In the genomic region with DNA sequence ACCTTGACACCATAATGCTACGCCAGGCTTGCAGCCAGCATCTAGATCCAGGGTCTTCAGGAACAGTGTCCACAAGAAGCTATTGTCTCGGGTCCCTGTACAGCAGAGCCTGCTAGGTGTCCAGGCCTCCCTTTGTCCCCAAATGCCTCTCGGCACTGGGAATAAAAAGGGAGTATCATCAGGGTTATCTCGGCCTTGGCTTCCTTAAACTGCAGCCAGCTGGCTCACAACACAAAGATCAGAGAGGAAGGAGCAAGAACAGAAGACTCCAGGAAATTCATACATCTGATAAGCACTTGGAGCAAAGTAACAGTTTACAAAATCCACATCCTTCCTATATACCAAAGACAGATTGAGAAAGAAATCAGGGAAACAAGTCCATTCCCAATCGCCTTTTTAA, we compare ENCODE assay signal across 18 mouse cellular contexts. TPM values are rescaled to one million over a fixed set of nuclear protein-coding genes. Genes with fewer than 3 reads are reported as not detected.
DNase-seq lines count a peak whose midpoint lies in the region; ATAC-seq and TF ChIP-seq lines count a peak whose summit lies in the region.
"Had no signal": no experiment of that assay in that cellular context is flagged by ENCODE, and none has a peak within 500 bp of the region (broad histone marks: within the 10 kb centered on the region; RNA-seq: fewer than 3 reads in every experiment).

A gene (minus strand): TSS at position 140 of the 400 bp plus-strand sequence.

- H3K27ac ChIP-seq in heart, embryonic 15.5 days: no peak within 1 kb of the TSS
- no peak within 1 kb of the TSS for H3K27ac ChIP-seq in lung, postnatal 0 days (ENCODE audit: low read length)
- H3K27ac ChIP-seq in midbrain, embryonic 10.5 days (replicated peaks): no peak within 1 kb of the TSS
- H3K27ac ChIP-seq: embryonic facial prominence, embryonic 12.5 days; kidney, embryonic 15.5 days; limb, embryonic 15.5 days; midbrain, embryonic 12.5 days had no signal

- H3K36me3 ChIP-seq in heart, embryonic 15.5 days: no peaks in the 10 kb centered on the region
- no peaks in the 10 kb centered on the region for H3K36me3 ChIP-seq in lung, postnatal 0 days (ENCODE audit: insufficient read depth, low read length)
- no peaks in the 10 kb centered on the region for H3K36me3 ChIP-seq in midbrain, embryonic 10.5 days
- H3K36me3 ChIP-seq: embryonic facial prominence, embryonic 12.5 days; kidney, embryonic 15.5 days; limb, embryonic 15.5 days; midbrain, embryonic 12.5 days had no signal

- TF ChIP-seq EP300 in lung, postnatal 0 days (IDR thresholded peaks at IDR 0.05): peak; percentile 83; the same call in 1 of the 2 replicates

- no peaks in the 10 kb centered on the region for H3K27me3 ChIP-seq in heart, embryonic 15.5 days
- H3K27me3 ChIP-seq in lung, postnatal 0 days (replicated peaks; ENCODE audit: insufficient read depth, low read length): no peaks in the 10 kb centered on the region; the same call in 1 of the 2 replicates
- H3K27me3 ChIP-seq in midbrain, embryonic 10.5 days (ENCODE audit: low read depth, poor library complexity, severe bottlenecking): no peaks in the 10 kb centered on the region
- H3K27me3 ChIP-seq: embryonic facial prominence, embryonic 12.5 days; kidney, embryonic 15.5 days; limb, embryonic 15.5 days; midbrain, embryonic 12.5 days had no signal

- 0 out of 2 replicates have a peak, but pooled peaks have one; percentile 18 for ATAC-seq in heart, embryonic 15.5 days (replicated peaks; ENCODE audit: insufficient number of reproducible peaks, insufficient read depth, low FRiP score, low read depth)
- peak; percentile 75 for ATAC-seq in lung, postnatal 0 days
- ATAC-seq: CD4-positive, CD25-positive, alpha-beta regulatory T cell, adult 4 months; liver, postnatal 0 days had no signal

- H3K4me3 ChIP-seq in heart, embryonic 15.5 days: no peak within 1 kb of the TSS
- H3K4me3 ChIP-seq in lung, postnatal 0 days (ENCODE audit: low read depth, low read length): no peak within 1 kb of the TSS
- H3K4me3 ChIP-seq in midbrain, embryonic 10.5 days: no peak within 1 kb of the TSS
- H3K4me3 ChIP-seq: embryonic facial prominence, embryonic 12.5 days; kidney, embryonic 15.5 days; limb, embryonic 15.5 days; midbrain, embryonic 12.5 days; myocyte had no signal

- H3K4me1 ChIP-seq in heart, embryonic 15.5 days (replicated peaks): no peaks in the 10 kb centered on the region
- H3K4me1 ChIP-seq in lung, postnatal 0 days (ENCODE audit: insufficient read depth, low read depth, low read length): no peaks in the 10 kb centered on the region
- H3K4me1 ChIP-seq in midbrain, embryonic 10.5 days: no peaks in the 10 kb centered on the region
- H3K4me1 ChIP-seq: embryonic facial prominence, embryonic 12.5 days; kidney, embryonic 15.5 days; limb, embryonic 15.5 days; midbrain, embryonic 12.5 days had no signal

- DNase-seq in ovary, postnatal 36 days (ENCODE audit: low spot score): peak; percentile 8
- no peak for DNase-seq in ovary, postnatal 14 days (ENCODE audit: low spot score)
- DNase-seq in lung, postnatal 0 days (ENCODE audit: low spot score): peak; percentile 51
- no peak for DNase-seq in c-Kit-positive CD71-positive TER-119-positive erythroid progenitor cells, embryonic 14.5 days (ENCODE audit: low spot score)
- DNase-seq in kidney, adult 9 months: no peak
- no peak for DNase-seq in midbrain, embryonic 10.5 days (ENCODE audit: low spot score)
- DNase-seq: cerebellum, adult 11 months; gastrocnemius, postnatal 14 days; liver, postnatal 0 days; right cerebral cortex, postnatal 14 days; thymus, adult 18-20 months had no signal

- H3K9ac ChIP-seq in heart, embryonic 15.5 days: no peak within 1 kb of the TSS
- no peak within 1 kb of the TSS for H3K9ac ChIP-seq in lung, postnatal 0 days (replicated peaks; ENCODE audit: low read depth)
- H3K9ac ChIP-seq: embryonic facial prominence, embryonic 12.5 days; kidney, embryonic 15.5 days; limb, embryonic 15.5 days; liver, postnatal 0 days; midbrain, embryonic 12.5 days had no signal

- 68% methylated on average over 5 of the region's 5 CpGs for WGBS in heart, embryonic 15.5 days
- 37% methylated on average over 5 of the region's 5 CpGs for WGBS in lung, postnatal 0 days
- 89% methylated on average over 5 of the region's 5 CpGs for WGBS in midbrain, embryonic 10.5 days

- no peaks in the 10 kb centered on the region for H3K9me3 ChIP-seq in heart, embryonic 15.5 days (replicated peaks)
- no peaks in the 10 kb centered on the region for H3K9me3 ChIP-seq in lung, postnatal 0 days (ENCODE audit: low read length)
- H3K9me3 ChIP-seq in midbrain, embryonic 10.5 days (replicated peaks): no peaks in the 10 kb centered on the region
- H3K9me3 ChIP-seq: embryonic facial prominence, embryonic 12.5 days; kidney, embryonic 15.5 days; limb, embryonic 15.5 days; midbrain, embryonic 12.5 days had no signal

- TF ChIP-seq CTCF in lung, postnatal 0 days (IDR thresholded peaks at IDR 0.05): no peak

- H3K4me2 ChIP-seq in heart, embryonic 15.5 days: no peak within 1 kb of the TSS
- H3K4me2 ChIP-seq in lung, postnatal 0 days (replicated peaks; ENCODE audit: low read depth, low read length): no peak within 1 kb of the TSS
- H3K4me2 ChIP-seq: embryonic facial prominence, embryonic 12.5 days; kidney, embryonic 15.5 days; limb, embryonic 15.5 days; midbrain, embryonic 12.5 days had no signal

RNA-seq across cellular contexts. Expression of the gene that starts here (rescaled TPM):
- polyA plus RNA-seq in heart, embryonic 15.5 days (2015; fragmentation: Nextera tagmentation; extraction: Ambion mirVana): not detected in 2 replicates
- 0.42 and 0.90 TPM in 2 replicates for polyA plus RNA-seq in lung, postnatal 0 days (2015; fragmentation: Nextera tagmentation; extraction: Ambion mirVana)
- polyA plus RNA-seq in midbrain, embryonic 10.5 days (2016; fragmentation: Nextera tagmentation; extraction: Ambion mirVana): not detected in 2 replicates
- polyA plus RNA-seq: CD4-positive, CD25-positive, alpha-beta regulatory T cell, adult 4 months; embryonic facial prominence, embryonic 12.5 days; kidney, embryonic 15.5 days; limb, embryonic 15.5 days; liver, postnatal 0 days; midbrain, embryonic 12.5 days; myocyte had no signal

Comparison
In these comparisons a context has a peak if more than half of its experiments do, and no peak if none do; other contexts are left out.
1. Peak in ATAC-seq in heart, embryonic 15.5 days; RNA of the gene not detected or under 1 TPM.
2. Peak in DNase-seq and ATAC-seq in lung, postnatal 0 days; RNA of the gene not detected or under 1 TPM.